Mouse (Mus musculus) heart, embryonic 12.5 days (tissue): ENCODE data around the gene F830045P16Rik. TPM values are rescaled to one million over a fixed set of nuclear protein-coding genes. Genes with fewer than 3 reads are reported as not detected.
A peak's percentile ranks its signal among the peaks of the same experiment; 100 is the strongest.
"Not testable (repeated sequence)": the region's sequence is repeated elsewhere in the genome, so short reads cannot be mapped to it uniquely, and the experiment has no call there.

Source experiments
- ATAC-seq: fragments of 200-750 bp; cut with Nextera tagmentation; 2 replicates; pipeline ENCODE4 v1.8.0; 2017; ENCODE audit warnings: moderate TSS enrichment, moderate library complexity; ENCODE audit not compliant: insufficient number of reproducible peaks, low FRiP score
- H3K27ac ChIP-seq: fragments of 300-500 bp; sonication (generic); 2 replicates; pipeline ENCODE4 v1.5.1; 2016; ENCODE audit warnings: mild to moderate bottlenecking, moderate library complexity; ENCODE audit not compliant: poor library complexity, severe bottlenecking
- H3K27me3 ChIP-seq: fragments of 300-500 bp; sonication (generic); replicated peaks from 2 replicates; pipeline ENCODE4 v1.6.1; 2016; ENCODE audit warnings: mild to moderate bottlenecking, moderate library complexity
- H3K36me3 ChIP-seq: fragments of 300-500 bp; sonication (generic); 2 replicates; pipeline ENCODE4 v1.6.1; 2016; ENCODE audit warnings: mild to moderate bottlenecking, moderate library complexity
- H3K4me1 ChIP-seq: fragments of 300-500 bp; sonication (generic); replicated peaks from 2 replicates; pipeline ENCODE4 v1.6.1; 2016; ENCODE audit warnings: mild to moderate bottlenecking
- H3K4me2 ChIP-seq: fragments of 300-500 bp; sonication (generic); 2 replicates; pipeline ENCODE4 v1.6.1; 2016; ENCODE audit warnings: mild to moderate bottlenecking, moderate library complexity
- H3K4me3 ChIP-seq: fragments of 300-500 bp; sonication (generic); 2 replicates; pipeline ENCODE4 v1.5.1; 2016; ENCODE audit warnings: mild to moderate bottlenecking
- H3K9ac ChIP-seq: fragments of 300-500 bp; sonication (generic); 2 replicates; pipeline ENCODE4 v1.6.1; 2016; ENCODE audit warnings: mild to moderate bottlenecking, moderate library complexity
- H3K9me3 ChIP-seq: fragments of 300-500 bp; sonication (generic); replicated peaks from 2 replicates; pipeline ENCODE4 v1.6.1; 2016; ENCODE audit warnings: mild to moderate bottlenecking, moderate library complexity
- WGBS: fragments of 180-500 bp; shearing (Covaris S2); methylation state at CpG from one replicate; pipeline ENCODE4 v1.1.7; 2016; 5-methylcytosine and 5-hydroxymethylcytosine counted together
- polyA plus RNA-seq: library from polyadenylated mRNA; unstranded; fragments of >200 nt; fragmentation: Nextera tagmentation; extraction: Ambion mirVana; gene quantifications from 2 replicates; pipeline ENCODE4 v1.2.1, GENCODE M21; 2016

The F830045P16Rik gene
- polyA plus RNA-seq, 1 experiment from 2014 or later = not detected

DNA sequence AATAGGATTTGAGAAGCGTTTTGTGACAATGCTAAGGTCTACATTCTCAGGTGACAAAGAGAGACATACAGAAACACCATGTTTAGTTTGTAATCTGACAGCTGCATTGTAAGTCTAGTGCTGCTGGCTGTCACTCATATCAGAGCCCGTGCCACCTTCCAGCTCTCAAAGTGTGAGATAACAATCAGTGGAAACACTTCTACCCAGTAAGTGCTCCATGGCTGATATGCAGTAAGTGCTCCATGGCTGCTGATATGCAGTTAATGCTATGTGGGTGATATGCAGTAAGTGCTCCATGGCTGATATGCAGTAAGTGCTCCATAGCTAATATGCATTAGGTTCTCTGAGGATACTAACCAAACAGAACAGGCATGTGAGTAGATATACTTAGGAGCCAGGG lies 65.6 kb downstream of the F830045P16Rik start:
- H3K27me3 ChIP-seq = no peaks in the 10 kb centered on the region
- H3K9me3 ChIP-seq = no peaks in the 10 kb centered on the region
- H3K4me1 ChIP-seq = no peaks in the 10 kb centered on the region
- H3K4me3 ChIP-seq = no peak overlapping the region
- 50% methylated on average over 2 of the region's 2 CpGs for whole genome bisulfite sequencing
- H3K36me3 ChIP-seq = no peaks in the 10 kb centered on the region
- no peak overlapping the region for H3K4me2 ChIP-seq
- no peak for ATAC-seq
- H3K9ac ChIP-seq = no peak overlapping the region
- no peak overlapping the region for H3K27ac ChIP-seq

DNA sequence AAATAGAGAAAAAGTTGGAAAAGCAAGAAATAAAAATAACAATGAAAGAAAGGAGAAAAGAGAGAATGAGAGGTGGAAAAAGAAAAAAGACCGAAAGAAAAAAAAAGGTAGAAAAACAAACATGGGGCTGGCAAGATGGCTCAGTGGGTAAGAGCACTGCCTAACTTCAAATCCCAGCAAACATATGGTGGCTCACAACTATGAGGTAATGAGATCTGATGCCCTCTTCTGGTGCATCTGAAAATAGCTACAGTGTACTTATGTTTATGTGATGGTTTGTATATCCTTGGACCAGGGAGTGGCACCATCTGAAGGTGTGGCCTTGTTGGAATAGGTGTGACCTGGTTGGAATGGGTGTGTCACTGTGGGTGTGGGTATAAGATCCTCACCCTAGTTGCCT lies 97.6 kb downstream of the F830045P16Rik start:
- ATAC-seq = not testable (repeated sequence)
- 91% methylated on average over 1 of the region's 1 CpGs for WGBS

DNA sequence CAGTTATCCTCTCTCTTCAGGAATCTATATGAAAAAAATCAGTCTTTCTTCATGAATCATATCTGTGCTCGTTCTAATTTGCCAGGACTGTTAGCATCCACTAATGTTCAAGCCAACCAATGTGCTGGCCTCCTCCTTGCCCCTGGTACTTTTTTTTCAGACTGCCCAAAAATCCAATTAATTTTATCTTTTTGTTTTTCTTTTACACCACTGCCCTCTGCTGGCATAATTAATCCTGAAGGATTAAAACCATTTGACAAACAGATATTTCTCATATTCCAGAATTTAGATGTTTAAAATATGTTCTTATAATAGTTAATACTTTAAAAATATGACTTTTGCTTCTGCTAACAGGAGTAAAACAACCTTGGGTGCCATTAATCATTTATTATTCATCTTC lies 101.2 kb downstream of the F830045P16Rik start:
- Histone ChIP-seq H3K36me3 (no peaks in the 10 kb centered on the region), H3K27ac (no peak overlapping the region), H3K9me3 (no peaks in the 10 kb centered on the region; the same call in 1 of the 2 replicates), H3K4me1 (no peaks in the 10 kb centered on the region), H3K9ac (no peak overlapping the region), H3K27me3 (no peaks in the 10 kb centered on the region), H3K4me2 (no peak overlapping the region), H3K4me3 (no peak overlapping the region)
- no peak for ATAC-seq
- 45% methylated on average over 1 of the region's 1 CpGs for WGBS

More for the DNA sequence above, 97.6 kb downstream of the F830045P16Rik start:
- not testable (repeated sequence) for H3K4me3 ChIP-seq, H3K9ac ChIP-seq, H3K27ac ChIP-seq, H3K27me3 ChIP-seq, H3K9me3 ChIP-seq, H3K4me1 ChIP-seq, H3K4me2 ChIP-seq, H3K36me3 ChIP-seq

DNA sequence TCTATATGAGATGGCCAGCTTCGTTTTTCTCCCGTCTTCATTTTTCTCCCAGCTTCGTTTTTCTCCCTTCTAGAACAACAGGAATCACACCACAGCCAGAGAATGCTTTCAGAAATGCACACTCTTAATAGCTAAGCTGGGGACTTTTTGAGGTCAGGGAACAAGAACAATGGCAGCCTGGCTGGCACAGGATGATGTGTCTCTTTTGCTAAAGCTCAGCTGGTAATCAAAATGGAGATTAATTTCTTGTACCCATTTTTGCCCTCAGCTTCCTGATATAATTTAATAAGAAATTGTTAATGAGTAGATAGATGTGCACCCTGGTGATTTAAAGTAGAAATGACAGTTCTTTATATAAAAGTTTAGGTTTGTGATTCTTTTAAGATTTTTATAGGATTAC lies 112.7 kb downstream of the F830045P16Rik start:
- no peaks in the 10 kb centered on the region; the same call in 1 of the 2 replicates for H3K4me1 ChIP-seq
- H3K4me2 ChIP-seq = no peak overlapping the region
- no peaks in the 10 kb centered on the region for H3K36me3 ChIP-seq
- H3K4me3 ChIP-seq = no peak overlapping the region
- H3K27ac ChIP-seq = no peak overlapping the region
- 76% methylated on average over 3 of the region's 3 CpGs for WGBS
- no peaks in the 10 kb centered on the region; the same call in none of the 2 replicates for H3K27me3 ChIP-seq
- ATAC-seq = no peak
- no peak overlapping the region for H3K9ac ChIP-seq
- peaks cover 10% of the 10 kb centered on the region for H3K9me3 ChIP-seq

DNA sequence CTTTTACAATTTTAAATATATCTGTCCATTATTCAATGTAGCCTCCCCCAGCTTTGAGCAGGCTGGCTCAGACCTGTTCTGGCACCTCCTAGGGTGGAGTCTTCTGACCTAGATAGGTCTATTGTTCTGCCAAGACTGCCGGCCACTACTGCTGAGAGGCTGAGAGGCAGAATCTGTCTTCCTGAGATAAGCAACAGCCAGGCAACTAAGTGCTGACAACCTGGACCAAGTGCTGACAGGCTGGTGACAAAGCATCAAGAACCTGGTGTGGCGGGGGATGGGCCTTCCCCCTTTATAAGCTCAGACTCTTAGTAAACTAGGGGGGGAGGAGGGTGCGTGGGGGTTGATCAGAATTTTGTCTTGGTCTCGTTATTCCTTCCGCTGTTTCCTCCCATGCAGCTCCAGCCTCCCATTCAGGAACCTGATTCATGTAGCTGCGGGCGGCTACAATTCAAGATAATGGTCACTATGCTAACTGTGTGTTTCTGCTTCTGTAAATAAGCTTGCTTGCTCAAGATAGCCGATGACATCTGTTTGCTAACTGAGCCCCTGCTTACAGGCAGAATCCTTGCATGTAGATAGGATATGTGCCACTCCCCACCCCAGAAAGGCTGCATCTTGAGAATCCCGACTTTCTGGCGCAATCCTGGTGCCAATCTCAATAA lies 115.4 kb downstream of the F830045P16Rik start:
- 55% methylated on average over 10 of the region's 10 CpGs for WGBS
- no peaks in the 10 kb centered on the region; the same call in 1 of the 2 replicates for H3K4me1 ChIP-seq
- H3K27me3 ChIP-seq = peaks cover 6% of the 10 kb centered on the region
- no peaks in the 10 kb centered on the region for H3K36me3 ChIP-seq
- H3K9ac ChIP-seq = no peak overlapping the region
- H3K9me3 ChIP-seq = peaks cover 10% of the 10 kb centered on the region
- H3K4me3 ChIP-seq = no peak overlapping the region
- peak; percentile 93 for ATAC-seq
- no peak overlapping the region for H3K4me2 ChIP-seq
- H3K27ac ChIP-seq = no peak overlapping the region

DNA sequence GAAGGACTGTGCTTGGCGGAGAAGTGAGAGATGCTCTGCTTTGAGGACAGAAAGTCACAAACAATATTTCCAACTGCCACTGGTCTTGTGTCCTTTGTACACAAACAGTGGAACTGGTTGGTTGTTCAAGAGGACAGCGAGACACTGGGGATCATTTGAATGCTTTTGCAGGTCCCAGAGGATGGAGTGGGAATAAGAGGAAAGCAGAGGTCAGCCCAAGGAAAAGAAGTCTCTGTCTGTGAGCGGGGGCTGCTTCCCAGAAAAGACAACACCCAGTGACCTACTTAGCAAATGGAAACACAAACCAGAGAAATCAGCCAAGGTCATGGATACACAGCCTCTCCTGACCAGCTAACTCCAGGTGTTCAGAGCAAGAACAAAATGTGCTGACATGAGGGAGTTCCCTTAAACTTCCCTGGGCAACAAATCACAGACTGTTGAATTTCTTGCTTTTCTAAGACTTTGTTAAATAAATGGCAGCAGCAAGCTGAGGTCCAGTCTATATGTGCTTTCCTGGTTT lies 117.0 kb downstream of the F830045P16Rik start:
- Histone ChIP-seq H3K27ac (no peak overlapping the region), H3K4me2 (no peak overlapping the region), H3K4me3 (no peak overlapping the region), H3K9me3 (peaks cover 10% of the 10 kb centered on the region), H3K27me3 (peaks cover 6% of the 10 kb centered on the region), H3K36me3 (no peaks in the 10 kb centered on the region), H3K9ac (no peak overlapping the region), H3K4me1 (no peaks in the 10 kb centered on the region; the same call in 1 of the 2 replicates)
- whole genome bisulfite sequencing = 85% methylated on average over 3 of the region's 3 CpGs
- ATAC-seq = no peak

DNA sequence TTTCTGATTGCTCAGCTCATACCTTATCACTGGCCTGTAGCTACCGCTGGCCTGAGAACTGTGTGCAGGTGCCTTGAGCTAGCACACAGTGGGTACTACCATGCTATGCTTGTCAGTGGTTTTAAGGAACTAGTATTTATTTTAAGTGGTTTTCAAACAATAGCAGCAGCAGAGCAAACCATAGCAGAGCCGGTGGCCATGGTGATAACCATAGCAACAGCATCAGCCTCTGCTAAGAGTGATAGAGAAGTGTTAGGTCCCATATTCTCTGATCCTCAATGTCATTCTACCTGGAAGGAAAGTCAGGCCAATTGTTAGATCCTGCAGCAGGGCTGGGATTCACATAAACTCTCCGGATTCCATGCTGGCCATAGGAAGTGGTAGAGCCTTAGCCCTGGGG lies 121.8 kb downstream of the F830045P16Rik start:
- no peak for ATAC-seq

DNA sequence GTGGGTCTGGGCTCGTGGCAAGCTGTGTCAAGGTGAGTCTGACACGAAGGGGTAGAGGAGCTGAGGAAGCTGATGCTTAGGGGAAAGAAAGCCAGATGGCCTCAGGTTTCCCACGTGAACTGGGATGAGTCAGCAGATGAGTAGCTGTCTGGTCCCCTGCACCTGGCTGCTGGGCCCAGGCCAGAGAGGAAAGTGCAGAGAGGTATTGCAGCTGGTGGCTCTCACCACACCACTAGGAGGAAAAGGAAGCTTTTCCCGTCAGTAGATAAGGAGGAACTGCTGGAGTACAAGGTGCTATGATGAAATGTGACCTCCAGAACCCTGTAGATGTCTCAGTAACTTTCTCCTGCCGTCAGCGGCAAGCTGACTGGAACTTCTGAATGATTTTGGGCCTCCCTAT lies 122.9 kb downstream of the F830045P16Rik start:
- H3K4me1 ChIP-seq = no peaks in the 10 kb centered on the region
- no peak overlapping the region for H3K9ac ChIP-seq
- 40% methylated on average over 6 of the region's 6 CpGs for WGBS
- H3K4me2 ChIP-seq = no peak overlapping the region
- no peaks in the 10 kb centered on the region for H3K9me3 ChIP-seq
- H3K36me3 ChIP-seq = no peaks in the 10 kb centered on the region
- peaks cover 6% of the 10 kb centered on the region for H3K27me3 ChIP-seq
- H3K27ac ChIP-seq = no peak overlapping the region
- no peak for ATAC-seq
- H3K4me3 ChIP-seq = no peak overlapping the region

More for the DNA sequence above, 121.8 kb downstream of the F830045P16Rik start:
- Histone ChIP-seq H3K27ac (no peak overlapping the region), H3K4me3 (no peak overlapping the region), H3K9ac (no peak overlapping the region), H3K4me1 (no peaks in the 10 kb centered on the region), H3K4me2 (no peak overlapping the region), H3K9me3 (no peaks in the 10 kb centered on the region), H3K27me3 (peaks cover 6% of the 10 kb centered on the region), H3K36me3 (no peaks in the 10 kb centered on the region)
- 85% methylated on average over 3 of the region's 3 CpGs for WGBS

DNA sequence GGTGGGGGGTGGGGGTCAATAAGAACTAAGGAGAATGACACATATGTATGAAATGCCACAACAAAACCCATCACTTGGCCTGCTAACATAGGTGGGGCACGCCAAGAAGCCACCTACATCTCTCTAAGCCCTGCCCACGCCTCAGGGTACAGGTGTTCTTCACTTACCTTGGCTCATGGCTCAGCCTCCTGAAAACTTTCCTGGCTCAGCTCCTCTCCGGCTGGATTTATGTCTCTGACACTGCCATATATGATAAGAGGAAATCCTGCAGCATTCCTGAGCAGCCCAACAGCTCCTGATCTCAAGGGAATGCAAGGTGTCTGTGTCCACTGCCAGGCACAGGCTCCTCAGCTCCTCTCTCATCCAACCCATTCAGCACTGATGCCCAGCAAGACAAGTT lies 124.8 kb downstream of the F830045P16Rik start:
- H3K4me2 ChIP-seq = no peak overlapping the region
- H3K27me3 ChIP-seq = no peaks in the 10 kb centered on the region; the same call in none of the 2 replicates
- ATAC-seq = no peak
- H3K4me1 ChIP-seq = 0 out of 2 replicates have a peak, but pooled peaks cover 3% of the 10 kb centered on the region
- 48% methylated on average over 3 of the region's 3 CpGs for WGBS
- H3K36me3 ChIP-seq = no peaks in the 10 kb centered on the region
- H3K27ac ChIP-seq = no peak overlapping the region
- H3K4me3 ChIP-seq = no peak overlapping the region
- H3K9me3 ChIP-seq = no peaks in the 10 kb centered on the region
- H3K9ac ChIP-seq = no peak overlapping the region

DNA sequence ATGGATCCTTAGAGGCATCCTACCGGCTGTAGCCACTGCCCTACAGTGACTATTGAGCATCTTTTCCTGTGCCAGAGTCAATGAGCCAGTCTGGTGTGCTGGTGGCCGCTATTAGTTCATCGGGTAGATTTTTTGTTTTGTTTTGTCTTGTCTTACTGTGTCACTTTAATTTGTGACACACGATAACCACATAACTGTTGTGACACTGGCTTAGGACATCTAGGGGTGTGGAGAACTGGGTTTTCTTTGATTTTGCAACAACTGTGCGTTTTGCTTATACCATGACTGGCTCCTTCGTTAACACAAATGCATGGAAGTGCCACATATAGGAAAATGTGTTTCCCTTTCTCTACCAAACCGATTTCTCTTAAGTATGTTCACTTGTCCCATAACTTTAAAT lies 126.1 kb downstream of the F830045P16Rik start:
- no peak overlapping the region for H3K27ac ChIP-seq
- H3K27me3 ChIP-seq = no peaks in the 10 kb centered on the region; the same call in none of the 2 replicates
- 83% methylated on average over 7 of the region's 7 CpGs for WGBS
- no peak overlapping the region for H3K4me3 ChIP-seq
- H3K9ac ChIP-seq = no peak overlapping the region
- H3K36me3 ChIP-seq = no peaks in the 10 kb centered on the region
- no peaks in the 10 kb centered on the region for H3K9me3 ChIP-seq
- 0 out of 2 replicates have a peak, but pooled peaks cover 3% of the 10 kb centered on the region for H3K4me1 ChIP-seq
- no peak for ATAC-seq
- H3K4me2 ChIP-seq = no peak overlapping the region

DNA sequence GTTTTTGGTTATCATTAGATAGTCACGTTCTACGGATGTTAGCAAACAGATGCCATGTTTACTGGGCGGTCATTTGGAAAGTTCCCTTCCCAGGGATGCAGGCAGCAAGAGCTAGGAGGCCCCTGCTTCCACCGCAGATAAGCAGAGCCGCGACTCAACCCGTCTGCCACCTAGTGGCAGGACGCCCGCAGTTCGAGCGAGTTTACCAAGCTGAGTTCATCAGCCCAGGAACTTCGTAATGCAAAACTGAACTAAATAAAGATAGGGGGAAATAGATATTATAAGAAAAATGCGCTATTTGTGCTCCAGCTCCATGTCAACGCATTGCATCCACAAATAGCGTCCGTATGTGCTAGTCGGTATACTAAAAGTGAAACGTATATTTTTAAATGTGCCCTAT lies 127.9 kb downstream of the F830045P16Rik start:
- H3K27me3 ChIP-seq = no peaks in the 10 kb centered on the region; the same call in 1 of the 2 replicates
- ATAC-seq = peak; percentile 53; the same call in 1 of the 2 replicates
- no peaks in the 10 kb centered on the region for H3K36me3 ChIP-seq
- no peak overlapping the region for H3K4me2 ChIP-seq
- no peaks in the 10 kb centered on the region for H3K9me3 ChIP-seq
- no peak overlapping the region for H3K9ac ChIP-seq
- H3K27ac ChIP-seq = no peak overlapping the region
- no peak overlapping the region for H3K4me3 ChIP-seq
- WGBS = 17% methylated on average over 18 of the region's 18 CpGs
- H3K4me1 ChIP-seq = 0 out of 2 replicates have a peak, but pooled peaks cover 3% of the 10 kb centered on the region
